5 mouse cellular contexts compared by ENCODE assay signal in the genomic region with DNA sequence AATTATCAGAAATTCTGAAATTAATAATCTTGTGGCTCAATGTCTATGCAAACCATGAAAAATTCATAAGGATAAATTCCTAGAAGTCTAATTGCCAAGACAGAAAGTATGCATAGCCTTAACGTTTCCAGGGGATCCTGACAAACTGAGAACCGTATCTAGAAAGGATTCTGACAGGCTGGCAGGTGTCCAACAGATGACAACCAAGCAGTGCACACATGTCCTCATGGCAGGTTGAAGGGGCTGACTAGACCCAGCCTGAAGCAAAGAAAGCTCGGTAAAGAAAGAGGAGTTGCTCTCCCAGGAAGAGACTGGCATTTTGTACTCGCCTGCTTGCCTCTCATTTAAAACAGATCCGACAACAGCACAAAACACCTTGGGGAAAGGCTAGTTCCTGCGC.
"Had no signal": no experiment of that assay in that cellular context is flagged by ENCODE, and none has a peak within 500 bp of the region (broad histone marks: within the 10 kb centered on the region; RNA-seq: fewer than 3 reads in every experiment).

No protein-coding gene starts in this region.

- DNase-seq: kidney, adult 8-10 months; kidney, postnatal 25 days; lung, adult 2 months; lung, postnatal 36 days; thymus, postnatal 36 days had no signal
